Mouse (Mus musculus) brain, embryonic 18.5 days (tissue): ENCODE measurements around the gene Ipcef1.
"Not testable (repeated sequence)": the region's sequence is repeated elsewhere in the genome, so short reads cannot be mapped to it uniquely, and the experiment has no call there.

Source experiments
- DNase-seq: peaks from one replicate; pipeline ENCODE4 v3.0.0-alpha.2; 2012; ENCODE audit warnings: low read depth, low spot score

The Ipcef1 gene

DNA sequence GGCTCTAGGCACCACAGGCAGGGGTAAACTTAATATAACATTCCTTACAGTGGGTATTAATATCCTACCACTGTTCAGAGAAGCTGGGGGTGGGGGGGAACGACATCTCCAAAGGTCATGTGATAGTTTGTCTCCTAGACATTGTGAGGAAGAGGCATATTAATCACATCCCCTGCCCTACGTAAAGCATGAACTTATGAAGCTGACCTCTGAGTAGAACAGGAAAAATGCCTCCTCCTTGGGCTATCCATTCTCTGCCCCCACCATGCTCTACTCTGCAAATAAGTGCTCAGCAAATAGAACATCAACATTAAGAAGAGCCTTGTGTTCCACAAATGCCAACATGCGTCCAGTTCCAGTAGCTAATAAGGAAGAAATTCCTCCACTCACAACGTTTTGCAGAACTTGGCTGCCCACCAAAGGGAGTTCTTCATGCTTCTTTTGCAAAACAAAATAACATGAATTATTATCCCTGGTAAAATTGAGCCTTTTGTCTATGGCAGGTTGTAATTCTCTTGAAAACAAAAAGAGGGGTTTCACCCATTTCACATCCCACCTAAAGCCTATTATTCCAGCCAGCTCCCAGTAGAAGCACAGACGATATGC lies 162.5 kb downstream of the Ipcef1 start:
- no peak for DNase-seq

- peak; percentile 16 for DNase-seq
Measured at GRCm38 (mm10) chr10:6885460-6885859, 166.8 kb downstream of the Ipcef1 start.

GRCm38 (mm10) chr10:6882041-6882440 lies 170.2 kb downstream of the Ipcef1 start:
- not testable (repeated sequence) for DNase-seq

DNA sequence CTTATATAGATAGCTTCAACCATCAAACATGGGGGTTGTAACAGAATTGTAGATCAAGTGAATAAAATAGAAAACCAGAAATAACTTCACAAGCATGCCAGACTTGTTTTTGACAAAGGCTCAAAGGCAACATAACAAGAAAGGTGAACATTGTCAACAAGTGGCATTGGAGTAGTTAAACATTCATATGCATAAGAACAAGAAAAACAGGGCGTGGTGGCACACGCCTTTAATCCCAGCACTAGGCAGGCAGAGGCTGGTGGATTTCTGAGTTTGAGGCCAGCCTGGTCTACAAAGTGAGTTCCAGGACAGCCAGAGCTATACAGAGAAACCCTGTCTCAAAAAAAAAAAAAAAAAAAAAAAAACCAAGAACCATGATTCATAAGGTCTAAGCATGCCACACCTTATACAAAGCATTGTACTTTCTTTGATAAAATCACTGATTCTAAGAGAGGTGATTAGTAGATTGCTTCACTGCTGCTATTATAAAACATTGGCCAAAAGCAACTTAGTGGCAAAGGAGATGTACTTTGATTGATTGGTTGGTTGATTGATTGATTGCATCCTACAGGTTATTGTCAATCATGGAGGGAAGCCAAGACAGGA lies 173.9 kb downstream of the Ipcef1 start:
- DNase-seq: no peak

- DNase-seq: no peak
Measured at GRCm38 (mm10) chr10:6873917-6874316, 178.4 kb downstream of the Ipcef1 start.

DNA sequence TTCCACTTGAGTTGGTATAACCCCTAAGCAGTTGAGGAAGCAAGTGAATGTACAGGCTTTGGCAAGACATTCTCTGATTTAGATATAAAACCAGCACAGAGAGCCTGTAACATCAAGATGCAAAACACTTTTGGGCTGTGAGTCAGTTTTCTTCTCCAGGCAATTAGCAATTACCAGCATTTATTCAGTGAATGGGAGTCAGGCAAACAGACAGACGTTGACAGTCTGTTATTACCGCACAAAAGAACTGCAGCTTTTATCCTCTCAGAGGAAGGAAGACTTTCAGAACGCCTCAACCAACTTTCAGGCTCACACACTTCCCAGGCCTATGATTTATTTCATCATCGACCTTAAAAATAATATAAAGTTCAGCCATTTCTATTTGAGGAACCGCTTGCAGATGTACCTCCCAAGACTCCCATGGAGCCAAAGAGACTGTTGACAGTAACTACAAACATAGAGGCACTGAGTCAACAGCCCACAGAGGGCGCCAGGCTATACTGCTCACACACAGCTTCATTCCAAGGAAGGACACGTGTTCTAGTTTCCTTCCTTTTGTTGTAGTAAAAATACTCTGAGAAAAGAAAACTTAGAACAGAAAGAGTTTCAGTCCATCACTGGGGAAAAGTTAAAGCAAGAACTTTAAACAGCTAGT lies 180.7 kb downstream of the Ipcef1 start:
- peak; percentile 37 for DNase-seq

- no peak for DNase-seq
Measured at GRCm38 (mm10) chr10:6855812-6856211, 196.5 kb downstream of the Ipcef1 start.

DNA sequence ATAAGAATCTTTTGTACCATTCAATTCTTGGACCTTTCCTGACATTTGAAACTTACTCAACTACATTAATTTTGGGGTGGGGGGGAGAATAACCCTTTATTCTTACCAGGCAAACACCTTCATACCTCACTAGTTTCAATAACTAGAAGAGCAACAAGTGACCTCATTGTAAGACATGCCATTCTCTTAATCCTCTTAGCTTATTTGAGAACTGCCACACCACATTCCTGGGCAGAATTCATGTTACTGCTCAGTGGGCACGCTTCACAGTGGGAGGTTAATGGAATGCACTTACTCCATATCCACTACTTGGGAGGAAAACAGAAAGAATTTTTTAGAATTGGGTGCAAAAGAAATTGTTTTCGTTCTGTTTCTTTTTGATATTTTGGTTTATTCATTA lies 203.4 kb downstream of the Ipcef1 start:
- no peak for DNase-seq

DNA sequence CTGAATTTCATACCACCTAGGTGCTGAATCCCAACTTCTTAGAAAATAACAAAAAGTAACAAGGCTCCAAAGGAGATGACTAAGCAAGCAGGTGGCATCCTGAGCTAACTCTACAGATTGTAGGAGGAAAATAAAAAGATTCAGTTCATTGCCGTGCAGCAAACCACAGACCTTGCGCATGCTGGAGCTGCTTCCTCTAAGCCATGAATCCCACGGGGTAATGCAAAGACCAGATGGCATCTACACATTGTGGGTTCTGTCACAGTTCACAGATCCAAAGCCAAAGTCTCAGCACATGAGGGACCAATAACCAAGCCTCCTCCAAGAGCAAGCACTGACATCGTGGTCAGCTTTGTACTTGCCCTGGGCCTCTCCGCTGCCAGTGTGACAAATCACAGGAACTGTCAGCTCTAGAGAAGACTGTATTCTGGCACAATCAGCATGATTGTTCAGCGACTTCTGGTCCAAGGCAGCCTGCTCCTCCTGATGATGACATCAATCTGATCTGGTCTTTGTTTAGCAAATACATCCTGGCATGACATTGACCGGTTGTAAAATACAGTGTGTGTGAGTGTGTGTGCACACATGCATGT lies 204.0 kb downstream of the Ipcef1 start:
- no peak for DNase-seq

DNA sequence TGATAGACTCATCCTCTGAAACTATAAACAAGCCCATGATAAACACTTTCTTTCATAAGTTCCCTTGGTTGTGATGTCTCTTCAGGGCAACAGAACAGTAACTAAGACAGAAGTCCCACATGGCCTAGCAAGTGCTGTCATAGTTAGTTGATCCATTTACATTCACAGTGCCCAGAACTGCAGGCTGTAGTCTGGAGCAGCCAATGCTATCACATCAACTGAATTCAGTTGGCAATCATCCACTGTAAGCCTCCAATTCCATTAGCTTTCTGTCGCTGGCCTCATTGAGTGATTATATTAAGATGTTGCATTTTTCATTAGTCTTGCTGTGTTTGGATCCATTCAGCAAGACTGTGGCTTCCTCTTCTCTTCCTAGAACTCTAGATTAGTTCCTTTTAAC lies 206.0 kb downstream of the Ipcef1 start:
- DNase-seq: no peak

- DNase-seq: no peak
Measured at GRCm38 (mm10) chr10:6842225-6842624, 210.1 kb downstream of the Ipcef1 start.
